Mouse (Mus musculus) E14TG2a.4 (cell line): Measurements from ENCODE around the gene Zzz3.
A peak's percentile ranks its signal among the peaks of the same experiment; 100 is the strongest.

Experiments used
- H3K27me3 ChIP-seq: 2 replicates; pipeline ENCODE4 v1.6.1; 2014; ENCODE audit warnings: low read length, control low read depth; ENCODE audit not compliant: insufficient read depth
- H3K36me3 ChIP-seq: 2 replicates; pipeline ENCODE4 v1.6.1; 2014; ENCODE audit warnings: low read length, control low read depth; ENCODE audit not compliant: insufficient read depth
- H3K4me1 ChIP-seq: replicated peaks from 2 replicates; pipeline ENCODE4 v1.6.1; 2014; ENCODE audit warnings: low read depth, low read length, control low read depth
- H3K4me3 ChIP-seq: replicated peaks from 2 replicates; pipeline ENCODE4 v1.5.1; 2014; ENCODE audit warnings: mild to moderate bottlenecking, low read length
- H3K9me3 ChIP-seq: 2 replicates; pipeline ENCODE4 v1.6.1; 2014; ENCODE audit warnings: low read length, control low read depth
- CTCF ChIP-seq: conservative IDR thresholded peaks from 2 replicates; pipeline ENCODE4 v1.5.1; 2014; ENCODE audit warnings: low read length
- NANOG ChIP-seq: IDR thresholded peaks from 2 replicates; pipeline ENCODE4 v1.6.1; 2014; ENCODE audit warnings: borderline replicate concordance, low read length, mixed read lengths
- POU5F1 ChIP-seq: IDR thresholded peaks from 2 replicates; pipeline ENCODE4 v1.6.1; 2014; ENCODE audit warnings: low read length, borderline replicate concordance

The Zzz3 gene

GRCm38 (mm10) chr3:152466849-152467248 is 71.6 kb downstream of the Zzz3 start:
- no peaks in the 10 kb centered on the region for H3K9me3 ChIP-seq
- peaks cover 12% of the 10 kb centered on the region; the same call in 1 of the 2 replicates for H3K4me1 ChIP-seq
- H3K27me3 ChIP-seq = no peaks in the 10 kb centered on the region; the same call in 1 of the 2 replicates
- H3K36me3 ChIP-seq = peaks cover 11% of the 10 kb centered on the region
- TF ChIP-seq NANOG (no peak), CTCF (no peak)
- H3K4me3 ChIP-seq = no peak overlapping the region

- Histone ChIP-seq H3K4me1 (peaks cover 12% of the 10 kb centered on the region; the same call in 1 of the 2 replicates), H3K4me3 (no peak overlapping the region), H3K36me3 (peaks cover 7% of the 10 kb centered on the region), H3K27me3 (no peaks in the 10 kb centered on the region; the same call in 1 of the 2 replicates), H3K9me3 (no peaks in the 10 kb centered on the region)
- no peak for TF ChIP-seq CTCF
- TF ChIP-seq POU5F1 = no peak
- no peak for TF ChIP-seq NANOG
These were observed 72.0 kb downstream of the Zzz3 start for GRCm38 (mm10) chr3:152467312-152467711.

- peaks cover 4% of the 10 kb centered on the region for H3K36me3 ChIP-seq
These were observed 72.8 kb downstream of the Zzz3 start for GRCm38 (mm10) chr3:152468032-152468431.

GRCm38 (mm10) chr3:152468569-152469041 is 73.3 kb downstream of the Zzz3 start:
- H3K4me1 ChIP-seq = peaks cover 12% of the 10 kb centered on the region; the same call in 1 of the 2 replicates
- H3K27me3 ChIP-seq = peaks cover 4% of the 10 kb centered on the region; the same call in 1 of the 2 replicates
- H3K36me3 ChIP-seq = peaks cover 1% of the 10 kb centered on the region
- no peak for TF ChIP-seq POU5F1
- TF ChIP-seq NANOG = no peak
- H3K9me3 ChIP-seq = no peaks in the 10 kb centered on the region
- no peak overlapping the region for H3K4me3 ChIP-seq

More at GRCm38 (mm10) chr3:152468032-152468431, 72.8 kb downstream of the Zzz3 start:
- no peak overlapping the region for H3K4me3 ChIP-seq
- peaks cover 4% of the 10 kb centered on the region; the same call in 1 of the 2 replicates for H3K27me3 ChIP-seq
- H3K4me1 ChIP-seq = peaks cover 12% of the 10 kb centered on the region; the same call in 1 of the 2 replicates
- H3K9me3 ChIP-seq = no peaks in the 10 kb centered on the region
- TF ChIP-seq NANOG (no peak), POU5F1 (no peak), CTCF (no peak)

- Histone ChIP-seq H3K4me3 (peak overlapping the region; percentile 39), H3K4me1 (peaks cover 15% of the 10 kb centered on the region), H3K27me3 (peaks cover 7% of the 10 kb centered on the region; the same call in 1 of the 2 replicates), H3K9me3 (no peaks in the 10 kb centered on the region), H3K36me3 (no peaks in the 10 kb centered on the region)
- TF ChIP-seq CTCF = no peak
These were observed 74.3 kb downstream of the Zzz3 start for GRCm38 (mm10) chr3:152469423-152470200.

- H3K9me3 ChIP-seq = no peaks in the 10 kb centered on the region
- TF ChIP-seq POU5F1 (no peak), CTCF (no peak), NANOG (no peak)
These were observed 75.1 kb downstream of the Zzz3 start for GRCm38 (mm10) chr3:152470347-152470746.

GRCm38 (mm10) chr3:152472676-152473075 is 77.4 kb downstream of the Zzz3 start:
- peaks cover 29% of the 10 kb centered on the region for H3K4me1 ChIP-seq
- H3K36me3 ChIP-seq = no peaks in the 10 kb centered on the region
- H3K9me3 ChIP-seq = no peaks in the 10 kb centered on the region
- TF ChIP-seq POU5F1 (no peak), CTCF (no peak), NANOG (no peak)
- H3K4me3 ChIP-seq = no peak overlapping the region
- peaks cover 17% of the 10 kb centered on the region; the same call in 1 of the 2 replicates for H3K27me3 ChIP-seq

More at GRCm38 (mm10) chr3:152470347-152470746, 75.1 kb downstream of the Zzz3 start:
- H3K4me3 ChIP-seq = no peak overlapping the region
- no peaks in the 10 kb centered on the region for H3K36me3 ChIP-seq
- H3K27me3 ChIP-seq = peaks cover 9% of the 10 kb centered on the region; the same call in 1 of the 2 replicates
- peaks cover 17% of the 10 kb centered on the region for H3K4me1 ChIP-seq

GRCm38 (mm10) chr3:152474582-152475277 is 79.5 kb downstream of the Zzz3 start:
- H3K4me3 ChIP-seq = no peak overlapping the region
- no peaks in the 10 kb centered on the region for H3K9me3 ChIP-seq
- H3K4me1 ChIP-seq = peaks cover 43% of the 10 kb centered on the region
- peaks cover 24% of the 10 kb centered on the region for H3K27me3 ChIP-seq
- no peaks in the 10 kb centered on the region for H3K36me3 ChIP-seq
- TF ChIP-seq CTCF (peak; percentile 80), NANOG (no peak)
